Mouse (Mus musculus) heart, embryonic 15.5 days (tissue): ENCODE results near the gene Ptcd2. TPM values are rescaled to one million over a fixed set of nuclear protein-coding genes. Genes with fewer than 3 reads are reported as not detected.
"Not testable (repeated sequence)": the region's sequence is repeated elsewhere in the genome, so short reads cannot be mapped to it uniquely, and the experiment has no call there.

Source experiments
- ATAC-seq: fragments of 200-750 bp; cut with Nextera tagmentation; replicated peaks from 2 replicates; pipeline ENCODE4 v1.8.0; 2017; ENCODE audit warnings: low read depth, moderate TSS enrichment; ENCODE audit not compliant: insufficient number of reproducible peaks, insufficient read depth, low FRiP score
- H3K27ac ChIP-seq: fragments of 300-500 bp; sonication (generic); 2 replicates; pipeline ENCODE4 v1.5.1; 2015; ENCODE audit warnings: mild to moderate bottlenecking, inconsistent platforms
- H3K27me3 ChIP-seq: fragments of 300-500 bp; sonication (generic); 2 replicates; pipeline ENCODE4 v1.6.1; 2015; ENCODE audit warnings: inconsistent platforms
- H3K36me3 ChIP-seq: fragments of 300-500 bp; sonication (generic); 2 replicates; pipeline ENCODE4 v1.6.1; 2015; ENCODE audit warnings: mild to moderate bottlenecking, inconsistent platforms
- H3K4me1 ChIP-seq: fragments of 300-500 bp; sonication (generic); replicated peaks from 2 replicates; pipeline ENCODE4 v1.6.1; 2015; ENCODE audit warnings: inconsistent platforms
- H3K4me2 ChIP-seq: fragments of 300-500 bp; sonication (generic); 2 replicates; pipeline ENCODE4 v1.6.1; 2015; ENCODE audit warnings: inconsistent platforms, mild to moderate bottlenecking, moderate library complexity
- H3K4me3 ChIP-seq: fragments of 300-500 bp; sonication (generic); 2 replicates; pipeline ENCODE4 v1.5.1; 2015; ENCODE audit warnings: mild to moderate bottlenecking, inconsistent platforms
- H3K9ac ChIP-seq: fragments of 300-500 bp; sonication (generic); 2 replicates; pipeline ENCODE4 v1.6.1; 2015; ENCODE audit warnings: mild to moderate bottlenecking, inconsistent platforms
- H3K9me3 ChIP-seq: fragments of 300-500 bp; sonication (generic); replicated peaks from 2 replicates; pipeline ENCODE4 v1.6.1; 2016; ENCODE audit warnings: inconsistent platforms
- WGBS: fragments of 180-500 bp; shearing (Covaris S2); methylation state at CpG from one replicate; pipeline ENCODE4 v1.1.7; 2015; ENCODE audit warnings: mixed read lengths; 5-methylcytosine and 5-hydroxymethylcytosine counted together
- polyA plus RNA-seq: library from polyadenylated mRNA; unstranded; fragments of >200 nt; fragmentation: Nextera tagmentation; extraction: Ambion mirVana; gene quantifications from 2 replicates; pipeline ENCODE4 v1.2.1, GENCODE M21; 2015

The Ptcd2 gene
- polyA plus RNA-seq, 1 experiment from 2014 or later: 71.8 TPM

DNA sequence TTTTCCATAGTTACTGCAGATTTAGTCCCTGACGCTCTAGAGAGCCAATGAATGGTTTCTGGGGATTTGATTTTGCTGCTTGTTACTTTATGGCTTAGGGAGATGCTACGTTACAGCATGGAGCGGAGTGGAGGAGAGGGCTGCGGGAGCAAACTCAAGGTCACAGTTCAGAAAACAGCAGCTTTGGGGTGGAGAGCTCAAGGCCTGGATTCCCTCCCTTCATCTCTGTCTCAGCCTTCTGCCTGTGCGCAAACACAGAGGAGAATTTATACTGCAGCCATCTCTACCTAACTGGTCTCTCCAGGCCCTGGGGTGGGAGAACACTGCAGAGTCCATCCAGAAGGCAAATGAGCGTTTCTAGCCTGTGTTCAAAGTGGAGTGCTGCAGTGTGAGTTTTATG is 10.6 kb upstream of the Ptcd2 start:
- no peak overlapping the region for H3K4me2 ChIP-seq
- WGBS: 83% methylated on average over 6 of the region's 6 CpGs
- no peaks in the 10 kb centered on the region for H3K4me1 ChIP-seq
- peaks cover 10% of the 10 kb centered on the region for H3K36me3 ChIP-seq
- no peaks in the 10 kb centered on the region for H3K9me3 ChIP-seq
- H3K9ac ChIP-seq: no peak overlapping the region
- H3K27ac ChIP-seq: no peak overlapping the region
- ATAC-seq: no peak
- H3K27me3 ChIP-seq: no peaks in the 10 kb centered on the region
- H3K4me3 ChIP-seq: no peak overlapping the region

DNA sequence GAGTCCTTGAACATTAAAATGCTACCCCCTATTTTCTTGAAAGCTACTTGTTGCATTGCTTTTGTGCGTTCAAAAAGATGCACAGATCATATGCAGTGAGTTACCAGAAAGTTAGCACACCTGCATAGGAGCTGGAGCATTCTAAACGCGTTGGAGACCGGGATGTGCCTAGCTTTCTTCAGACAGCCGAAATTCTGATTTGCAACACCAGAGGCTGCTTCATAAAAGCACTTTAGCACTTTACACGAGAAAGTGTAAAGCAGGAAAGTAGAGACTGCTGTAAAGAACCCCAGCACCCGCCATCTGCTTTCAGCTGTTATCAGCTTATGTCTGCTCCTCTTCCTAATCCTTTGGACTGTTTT is 9.0 kb upstream of the Ptcd2 start:
- Histone ChIP-seq H3K36me3 (peaks cover 17% of the 10 kb centered on the region), H3K4me2 (peak overlapping the region; percentile 61), H3K27ac (peak overlapping the region; percentile 67), H3K4me1 (no peaks in the 10 kb centered on the region), H3K9me3 (no peaks in the 10 kb centered on the region), H3K4me3 (peak overlapping the region; percentile 48), H3K27me3 (no peaks in the 10 kb centered on the region), H3K9ac (peak overlapping the region; percentile 42)
- WGBS: 8% methylated on average over 7 of the region's 7 CpGs
- ATAC-seq: no peak

GRCm38 (mm10) chr13:99352758-99353489 is 8.4 kb upstream of the Ptcd2 start:
- Histone ChIP-seq H3K9me3 (no peaks in the 10 kb centered on the region), H3K27ac (peak overlapping the region; percentile 67), H3K4me1 (no peaks in the 10 kb centered on the region), H3K4me2 (peak overlapping the region; percentile 61), H3K9ac (peak overlapping the region; percentile 42), H3K36me3 (peaks cover 20% of the 10 kb centered on the region), H3K4me3 (peak overlapping the region; percentile 48), H3K27me3 (no peaks in the 10 kb centered on the region)
- WGBS: 10% methylated on average over 28 of the region's 28 CpGs
- ATAC-seq: peak; percentile 100

DNA sequence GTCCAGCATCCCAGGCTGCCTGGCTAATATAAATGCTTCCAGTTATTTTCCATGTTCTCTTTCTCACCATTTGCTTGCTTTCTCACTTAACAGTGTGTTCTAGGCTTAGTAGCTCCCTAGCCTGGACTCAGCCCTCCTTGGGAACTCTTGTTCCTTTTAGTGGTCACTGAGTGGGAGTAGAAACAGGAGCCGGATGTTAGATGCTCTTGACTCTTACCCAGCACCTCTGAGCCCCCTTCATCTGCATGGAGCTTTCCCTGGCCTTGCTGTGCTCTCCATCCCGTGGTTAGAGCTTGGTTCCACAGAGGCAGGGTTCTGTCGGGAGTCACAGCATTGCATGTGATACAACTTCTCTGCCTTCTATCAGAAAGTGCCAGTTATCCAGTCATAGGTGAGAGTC is 7.1 kb upstream of the Ptcd2 start:
- no peaks in the 10 kb centered on the region for H3K4me1 ChIP-seq
- 82% methylated on average over 3 of the region's 3 CpGs for whole genome bisulfite sequencing

DNA sequence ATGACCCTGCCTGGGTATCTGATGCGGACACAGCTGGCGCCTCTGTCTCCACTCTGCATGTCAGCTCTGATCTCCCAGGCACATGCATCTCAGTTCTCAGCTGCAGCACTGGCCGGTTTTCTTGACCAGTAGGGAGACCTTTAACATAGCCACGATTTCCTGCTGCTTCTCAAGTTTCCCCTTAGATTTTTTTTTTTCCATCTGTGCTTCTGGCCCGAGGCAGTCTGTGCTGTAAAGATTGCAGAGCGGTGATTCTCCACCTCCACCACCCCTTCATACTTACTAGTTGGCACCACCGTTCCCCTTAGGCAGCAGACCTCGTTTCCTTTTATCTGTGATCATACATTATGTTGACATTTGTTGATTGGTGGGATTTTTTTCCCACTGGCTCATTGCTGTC is 6.7 kb upstream of the Ptcd2 start:
- no peaks in the 10 kb centered on the region for H3K4me1 ChIP-seq
- 63% methylated on average over 8 of the region's 8 CpGs for WGBS

More for the DNA sequence above, 7.1 kb upstream of the Ptcd2 start:
- Histone ChIP-seq H3K9ac (no peak overlapping the region), H3K27ac (no peak overlapping the region), H3K27me3 (no peaks in the 10 kb centered on the region), H3K4me3 (no peak overlapping the region), H3K9me3 (no peaks in the 10 kb centered on the region), H3K36me3 (peaks cover 20% of the 10 kb centered on the region), H3K4me2 (no peak overlapping the region)
- no peak for ATAC-seq

DNA sequence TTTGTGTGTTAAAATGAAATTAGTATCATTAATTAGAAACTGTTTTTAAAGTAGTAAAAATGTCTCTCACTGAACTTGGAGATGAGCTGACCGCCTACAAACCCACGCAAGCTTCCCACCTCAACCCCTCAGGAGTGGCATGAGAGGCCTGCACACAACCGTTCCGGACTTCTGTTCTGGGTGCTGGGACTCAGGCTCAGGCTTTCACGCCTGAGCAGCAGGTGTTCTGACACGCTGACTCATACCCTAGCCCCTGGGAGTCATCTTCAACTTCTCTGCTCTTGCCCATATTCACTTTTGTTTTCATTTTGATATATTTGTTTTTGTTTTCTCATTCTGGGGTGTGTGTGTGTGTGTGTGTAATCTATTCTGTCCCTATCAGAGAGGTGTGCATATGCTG is 5.5 kb upstream of the Ptcd2 start:
- H3K4me1 ChIP-seq: peaks cover 8% of the 10 kb centered on the region
- WGBS: 87% methylated on average over 6 of the region's 6 CpGs
- H3K9me3 ChIP-seq: no peaks in the 10 kb centered on the region
- no peak overlapping the region for H3K4me2 ChIP-seq
- no peak overlapping the region for H3K9ac ChIP-seq
- H3K36me3 ChIP-seq: peaks cover 20% of the 10 kb centered on the region
- no peak overlapping the region for H3K27ac ChIP-seq
- ATAC-seq: no peak
- no peak overlapping the region for H3K4me3 ChIP-seq
- H3K27me3 ChIP-seq: no peaks in the 10 kb centered on the region

More for the DNA sequence above, 6.7 kb upstream of the Ptcd2 start:
- no peak overlapping the region for H3K4me2 ChIP-seq
- peaks cover 20% of the 10 kb centered on the region for H3K36me3 ChIP-seq
- no peaks in the 10 kb centered on the region for H3K27me3 ChIP-seq
- no peak overlapping the region for H3K9ac ChIP-seq
- H3K9me3 ChIP-seq: no peaks in the 10 kb centered on the region
- no peak overlapping the region for H3K4me3 ChIP-seq
- no peak overlapping the region for H3K27ac ChIP-seq
- no peak for ATAC-seq

- Histone ChIP-seq H3K27me3 (no peaks in the 10 kb centered on the region), H3K9me3 (no peaks in the 10 kb centered on the region), H3K27ac (peak overlapping the region; percentile 86), H3K36me3 (peaks cover 40% of the 10 kb centered on the region), H3K4me1 (peaks cover 33% of the 10 kb centered on the region), H3K4me2 (peak overlapping the region; percentile 69), H3K4me3 (peak overlapping the region; percentile 68), H3K9ac (peak overlapping the region; percentile 76)
- WGBS: under 1% methylated on average over 30 of the region's 30 CpGs
- peak; percentile 52 for ATAC-seq
These were observed 468 bp downstream of the Ptcd2 start for GRCm38 (mm10) chr13:99343876-99344598.

GRCm38 (mm10) chr13:99341504-99341903 is 3.0 kb downstream of the Ptcd2 start:
- H3K27ac ChIP-seq: peak overlapping the region; percentile 83
- WGBS: 44% methylated on average over 6 of the region's 6 CpGs

DNA sequence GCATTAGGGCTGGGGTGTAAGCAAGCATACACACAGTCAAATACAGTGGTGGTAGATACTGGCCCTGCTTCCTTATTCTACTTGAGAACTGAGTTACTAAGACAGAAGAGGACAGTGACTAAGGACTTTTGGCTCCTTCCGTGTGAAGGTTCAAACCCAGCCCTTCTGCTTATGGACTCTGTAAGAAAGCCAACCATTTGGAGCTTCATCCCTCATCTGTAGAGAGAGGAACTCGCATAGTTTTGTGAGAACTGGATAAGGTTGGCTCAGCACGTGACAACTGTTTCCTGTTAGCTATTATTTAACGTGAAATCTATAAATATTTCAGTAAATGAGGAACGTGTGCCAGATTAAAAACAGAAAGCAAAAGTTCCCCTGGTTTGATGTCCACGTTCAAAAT is 7.0 kb downstream of the Ptcd2 start:
- Histone ChIP-seq H3K27ac (no peak overlapping the region), H3K4me1 (peaks cover 13% of the 10 kb centered on the region), H3K9me3 (no peaks in the 10 kb centered on the region), H3K27me3 (no peaks in the 10 kb centered on the region), H3K36me3 (peaks cover 85% of the 10 kb centered on the region), H3K4me2 (no peak overlapping the region), H3K9ac (no peak overlapping the region), H3K4me3 (no peak overlapping the region)
- no peak for ATAC-seq
- WGBS: 71% methylated on average over 6 of the region's 6 CpGs

More at GRCm38 (mm10) chr13:99341504-99341903, 3.0 kb downstream of the Ptcd2 start:
- H3K9me3 ChIP-seq: no peaks in the 10 kb centered on the region
- H3K36me3 ChIP-seq: peaks cover 56% of the 10 kb centered on the region
- H3K4me1 ChIP-seq: peaks cover 33% of the 10 kb centered on the region
- no peaks in the 10 kb centered on the region for H3K27me3 ChIP-seq
- ATAC-seq: peak; percentile 62
- no peak overlapping the region for H3K4me2 ChIP-seq
- H3K4me3 ChIP-seq: no peak overlapping the region
- no peak overlapping the region for H3K9ac ChIP-seq

GRCm38 (mm10) chr13:99331255-99331654 is 13.2 kb downstream of the Ptcd2 start:
- no peaks in the 10 kb centered on the region for H3K27me3 ChIP-seq
- no peaks in the 10 kb centered on the region for H3K4me1 ChIP-seq
- peaks cover 91% of the 10 kb centered on the region for H3K36me3 ChIP-seq
- ATAC-seq: no peak
- H3K9me3 ChIP-seq: no peaks in the 10 kb centered on the region
- whole genome bisulfite sequencing: 74% methylated on average over 4 of the region's 4 CpGs
- no peak overlapping the region for H3K9ac ChIP-seq
- no peak overlapping the region for H3K4me3 ChIP-seq
- no peak overlapping the region for H3K4me2 ChIP-seq
- H3K27ac ChIP-seq: no peak overlapping the region

DNA sequence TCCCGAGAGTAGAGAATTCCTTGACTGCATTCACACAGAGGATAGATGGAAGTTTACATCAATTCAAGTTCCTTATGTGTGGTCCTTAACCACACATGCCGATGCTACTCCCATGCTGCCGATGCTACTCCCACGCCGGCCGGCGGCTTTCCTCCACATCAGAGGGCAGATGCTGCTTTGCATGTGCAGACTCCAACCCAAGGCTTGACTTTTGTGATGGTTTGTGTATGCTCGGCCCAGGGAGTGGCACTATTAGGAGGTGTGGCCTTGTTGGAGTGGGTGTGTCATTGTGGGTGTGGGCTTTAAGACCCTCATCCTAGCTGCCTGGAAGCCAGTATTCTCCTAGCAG is 20.2 kb downstream of the Ptcd2 start:
- H3K4me2 ChIP-seq, ATAC-seq, H3K9ac ChIP-seq, H3K27me3 ChIP-seq, H3K27ac ChIP-seq, H3K4me3 ChIP-seq, H3K9me3 ChIP-seq: not testable (repeated sequence)
- peaks cover 78% of the 10 kb centered on the region for H3K36me3 ChIP-seq
- WGBS: 89% methylated on average over 8 of the region's 8 CpGs
- H3K4me1 ChIP-seq: peaks cover 10% of the 10 kb centered on the region
